Mouse (Mus musculus) spleen, postnatal 36 days (tissue): ENCODE measurements around the gene Relb.

Experiments
- DNase-seq, 2 experiments: peaks; one replicate each; pipeline ENCODE4 v3.0.0; 2022; ENCODE audit warnings: low spot score in 2 of 2, mixed read lengths in 1 of 2

Gene Relb

DNA sequence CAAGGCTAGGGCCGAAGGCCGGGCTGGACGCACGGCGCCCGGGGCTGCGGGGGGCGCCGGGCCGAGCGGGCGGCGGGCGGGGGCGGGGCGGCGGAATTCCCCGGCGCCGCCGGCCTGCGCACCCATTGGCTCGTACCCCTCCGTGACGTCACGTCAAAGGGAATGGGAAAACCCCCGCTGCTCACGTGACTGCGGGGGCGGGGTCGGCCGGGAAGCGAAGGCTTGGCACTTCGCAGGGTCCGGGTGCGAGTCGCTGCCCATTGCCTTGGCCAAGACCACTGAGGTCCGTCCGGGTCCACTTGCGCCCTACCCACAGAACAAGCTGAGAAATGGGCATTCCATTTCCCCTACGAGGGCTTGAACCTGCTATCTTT, at the start of gene Relb:
TSS of gene Relb (minus strand) at position 78 of the 374 bp plus-strand sequence.
- DNase-seq, result peak; percentile 90 to 94

- DNase-seq, result no peak
Measured at GRCm38 (mm10) chr7:19678901-19679300, 49.7 kb upstream of the Relb start.

DNA sequence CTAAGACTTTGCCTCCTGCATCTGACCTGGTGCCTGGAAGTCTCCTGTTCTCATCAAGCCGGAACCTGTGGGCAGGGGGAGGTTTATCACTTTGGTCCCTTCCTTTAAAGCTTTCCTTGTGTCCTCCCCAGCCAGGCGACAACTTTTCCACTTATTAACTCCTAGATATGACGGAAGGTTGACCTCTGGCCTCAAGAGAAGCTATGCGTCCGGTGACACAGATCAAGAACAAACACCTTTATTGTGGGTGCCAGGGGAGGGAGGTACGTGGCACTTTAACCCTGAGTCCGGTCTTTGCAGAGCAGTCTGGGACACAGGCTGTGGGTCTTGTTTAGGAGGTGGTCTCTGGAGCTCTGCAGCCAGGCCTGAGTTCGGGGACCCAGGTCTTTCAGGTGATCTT, 48.6 kb upstream of the Relb start, which contains the start of gene Apoc2:
TSS of gene Apoc2 (minus strand) at position 70 of the 400 bp plus-strand sequence.
- DNase-seq, result no peak

DNA sequence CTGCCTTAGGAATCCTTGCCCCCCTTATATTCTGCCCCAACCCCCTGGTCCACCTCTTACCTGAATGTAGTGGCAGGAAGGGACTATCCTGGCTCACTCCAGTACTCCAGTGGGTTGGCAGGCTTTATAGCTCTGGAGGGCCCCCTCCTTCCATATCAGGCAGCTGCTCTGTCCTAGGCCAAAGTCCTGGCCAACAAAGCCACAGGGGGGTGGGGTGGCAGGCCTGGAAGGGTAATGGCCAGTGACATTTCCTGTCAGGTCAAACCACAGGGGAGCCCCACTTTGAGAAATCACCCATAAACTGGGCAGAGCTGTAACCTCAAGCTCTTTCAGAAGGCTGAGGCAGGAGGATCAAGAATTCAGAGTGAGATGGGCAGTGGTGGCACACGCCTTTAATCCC, 47.4 kb upstream of the Relb start:
- DNase-seq, result no peak

DNA sequence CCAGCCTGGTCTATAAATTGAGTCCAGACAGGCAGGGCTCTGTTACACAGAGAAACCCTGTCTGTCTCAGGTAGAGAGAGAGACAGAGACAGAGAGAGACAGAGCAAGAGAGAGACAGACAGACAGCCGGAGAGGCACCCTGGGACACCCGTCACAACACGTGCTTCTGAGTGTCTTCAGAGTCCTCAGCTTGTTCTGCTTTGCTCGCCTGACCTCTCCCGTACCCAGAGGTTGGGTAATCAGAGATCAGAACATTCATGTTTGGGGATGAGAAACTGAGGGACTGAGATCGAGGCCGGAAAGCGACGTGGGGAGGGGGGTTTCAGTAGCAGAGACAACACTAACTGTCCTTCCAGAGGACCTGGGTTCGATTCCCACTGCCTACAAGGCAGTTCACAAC, 46.6 kb upstream of the Relb start:
- no peak for DNase-seq

- DNase-seq, result no peak
Measured at GRCm38 (mm10) chr7:19673083-19673699, 44.0 kb upstream of the Relb start.

DNA sequence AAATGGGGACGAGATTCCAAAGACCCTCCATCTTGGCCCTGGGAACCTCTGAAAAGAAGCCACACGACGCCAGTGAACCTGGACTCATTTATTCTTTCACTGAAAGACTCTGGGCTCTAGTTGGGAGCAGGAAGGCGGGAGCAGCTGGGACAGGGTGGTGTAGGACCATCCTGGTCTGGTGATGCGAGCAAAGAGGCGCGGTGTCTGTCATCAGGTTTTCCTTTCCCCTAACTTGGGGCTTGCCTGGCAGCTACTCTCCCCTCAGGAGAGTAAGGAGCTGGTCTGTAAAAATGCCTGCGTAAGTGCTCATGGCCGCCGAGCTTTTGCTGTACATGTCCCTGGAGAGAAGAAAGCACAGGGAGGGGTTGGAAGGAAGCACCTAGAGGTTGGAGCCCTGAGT, 42.3 kb upstream of the Relb start:
- DNase-seq, result no peak

GRCm38 (mm10) chr7:19668947-19669721, 39.9 kb upstream of the Relb start:
- peak; percentile 90 to 93 for DNase-seq

GRCm38 (mm10) chr7:19667434-19667833, 38.2 kb upstream of the Relb start:
- peak; percentile 50 to 66 for DNase-seq

DNA sequence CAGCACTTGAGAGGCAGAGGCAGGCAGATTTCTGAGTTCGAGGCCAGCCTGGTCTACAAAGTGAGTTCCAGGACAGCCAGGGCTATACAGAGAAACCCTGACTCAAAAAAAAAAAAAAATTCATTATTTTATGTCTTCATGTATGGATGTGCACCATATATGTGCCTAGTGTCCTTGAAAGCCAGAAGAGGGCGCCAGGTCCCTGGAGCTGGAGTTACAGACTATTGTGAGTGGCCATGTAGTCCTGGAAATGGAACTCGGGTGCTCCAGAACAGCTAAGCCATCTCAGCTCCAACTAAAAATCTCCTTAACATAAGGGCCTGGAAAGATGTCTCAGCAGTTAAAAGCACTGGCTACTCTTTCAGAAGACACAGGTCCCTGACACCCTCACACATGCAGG, 37.5 kb upstream of the Relb start:
- DNase-seq, result no peak

GRCm38 (mm10) chr7:19664955-19665841, 36.0 kb upstream of the Relb start, which contains the start of gene Clptm1:
Gene Clptm1, minus strand, starts transcription at chr7:19665033.
- peak; percentile 95 to 97 for DNase-seq

DNA sequence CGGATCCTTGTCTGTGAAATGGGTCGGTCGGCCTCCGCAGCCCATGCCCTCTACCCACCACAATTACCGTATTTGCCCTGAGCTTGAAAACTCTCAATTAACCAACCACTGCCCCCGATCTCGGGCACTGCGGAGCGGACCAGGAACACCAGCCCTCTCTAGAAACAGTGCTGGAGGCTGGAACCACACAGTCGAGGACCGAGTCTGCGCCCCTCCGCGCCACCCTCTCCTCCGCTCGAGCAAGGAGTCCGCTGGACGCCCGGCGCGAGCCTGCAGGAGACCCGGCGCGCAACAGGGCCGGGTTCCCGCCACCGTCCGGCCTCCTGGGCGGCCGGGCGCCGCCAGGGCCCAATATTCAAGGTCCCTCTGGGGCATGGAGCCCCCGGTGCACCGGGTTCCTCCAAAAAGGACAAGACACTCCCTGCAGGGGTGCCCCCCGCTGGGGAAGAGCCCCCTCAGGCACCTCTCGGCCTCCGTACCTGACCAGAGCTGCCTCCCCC, 35.3 kb upstream of the Relb start:
- no peak for DNase-seq

DNA sequence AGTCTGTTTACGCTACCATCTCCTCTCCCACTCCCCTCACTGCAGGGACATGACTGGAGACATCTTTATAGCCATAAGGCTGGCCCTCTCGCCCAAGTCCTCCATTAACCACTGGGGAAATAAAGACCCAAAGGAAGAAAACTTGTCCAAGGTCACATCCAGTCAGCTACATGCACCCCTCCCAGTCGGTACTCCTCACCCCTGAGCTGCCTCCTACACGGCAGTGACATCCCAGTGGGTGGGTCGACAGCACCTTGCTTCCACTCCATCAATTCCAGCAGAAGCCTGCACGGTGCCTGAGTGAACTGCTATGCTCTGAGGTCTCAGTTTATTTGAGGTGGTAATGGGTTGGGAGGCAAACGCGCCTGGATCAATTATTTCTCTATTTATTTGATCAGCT, 34.7 kb upstream of the Relb start:
- no peak for DNase-seq

GRCm38 (mm10) chr7:19652614-19653013, 23.4 kb upstream of the Relb start:
- no peak for DNase-seq

- DNase-seq, result no peak
Measured at GRCm38 (mm10) chr7:19651063-19651786, 22.0 kb upstream of the Relb start.

DNA sequence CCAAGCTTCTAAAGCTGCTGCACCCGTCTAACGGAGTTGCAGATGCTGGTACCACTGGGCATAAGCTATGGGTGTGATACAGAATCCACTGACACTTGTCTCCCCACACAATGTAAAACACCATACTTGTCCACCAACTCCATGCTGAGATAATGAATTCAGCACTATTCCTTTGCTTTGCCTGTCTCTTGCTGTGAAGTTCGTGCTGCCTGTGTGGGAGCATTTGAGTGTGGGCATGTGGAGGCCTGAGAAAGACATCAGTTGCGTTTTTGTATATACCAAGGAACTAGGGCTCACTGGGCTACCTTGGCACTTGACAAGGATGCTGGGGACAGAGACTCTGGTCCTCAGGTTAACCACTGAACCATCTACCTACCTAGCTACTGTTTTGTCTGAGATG, 12.0 kb upstream of the Relb start:
- DNase-seq, result no peak

DNA sequence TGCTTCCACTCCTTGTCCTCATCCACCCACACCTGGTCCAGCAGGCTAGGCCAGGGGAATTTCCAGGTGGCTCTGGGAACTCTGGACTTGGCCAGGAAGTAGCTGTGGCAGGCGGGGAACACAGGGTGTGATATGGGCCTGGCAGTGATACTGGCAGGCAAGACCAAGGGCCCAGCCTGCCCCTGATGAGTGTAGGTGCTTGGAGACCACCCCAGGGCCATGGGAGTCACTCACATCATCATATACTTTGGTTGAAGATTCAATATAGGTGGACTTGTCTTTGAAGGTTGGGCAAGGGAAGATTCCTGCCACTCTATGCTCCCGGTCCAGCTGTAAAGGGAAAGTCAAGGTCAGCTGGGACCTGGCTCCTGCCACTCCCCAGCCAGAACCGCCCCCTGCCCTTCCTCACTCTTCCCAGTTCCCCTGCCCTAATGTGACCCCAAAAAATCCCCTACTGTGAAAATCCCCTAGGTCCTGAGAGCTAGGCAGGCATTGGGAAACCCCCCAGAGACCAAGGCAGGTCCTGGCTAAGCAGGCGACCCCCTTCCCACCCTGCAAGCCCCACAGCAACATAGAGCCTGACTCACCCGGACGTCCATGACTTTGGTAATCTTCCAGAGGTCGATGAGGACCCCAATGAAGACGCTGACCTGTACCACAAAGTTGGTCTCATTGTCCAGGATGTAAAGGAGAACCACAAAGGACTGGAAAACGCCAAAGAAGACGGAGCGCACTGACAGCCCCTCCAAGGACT, 6.0 kb upstream of the Relb start:
- DNase-seq, result no peak

GRCm38 (mm10) chr7:19634591-19634990, 5.4 kb upstream of the Relb start:
- DNase-seq, result no peak

DNA sequence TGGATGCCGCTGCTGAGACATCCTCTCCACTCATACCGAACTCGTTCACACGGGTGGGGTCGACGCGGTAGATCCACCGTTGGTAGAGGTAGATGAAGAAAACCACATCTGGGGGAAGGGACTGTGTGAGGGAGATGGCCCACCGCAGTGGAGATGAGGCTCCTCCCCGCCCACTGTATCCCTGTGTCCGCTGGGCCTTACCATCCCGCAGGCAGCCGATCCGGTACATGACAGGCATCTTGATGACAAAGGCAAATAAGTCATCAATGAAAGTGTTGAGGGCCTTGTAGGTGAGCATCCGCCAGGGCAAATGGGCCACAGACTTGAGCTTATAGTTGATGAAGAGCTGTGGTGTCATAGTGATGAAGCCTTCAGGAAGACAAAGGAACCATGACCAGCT, 4.6 kb upstream of the Relb start:
- DNase-seq, result no peak

DNA sequence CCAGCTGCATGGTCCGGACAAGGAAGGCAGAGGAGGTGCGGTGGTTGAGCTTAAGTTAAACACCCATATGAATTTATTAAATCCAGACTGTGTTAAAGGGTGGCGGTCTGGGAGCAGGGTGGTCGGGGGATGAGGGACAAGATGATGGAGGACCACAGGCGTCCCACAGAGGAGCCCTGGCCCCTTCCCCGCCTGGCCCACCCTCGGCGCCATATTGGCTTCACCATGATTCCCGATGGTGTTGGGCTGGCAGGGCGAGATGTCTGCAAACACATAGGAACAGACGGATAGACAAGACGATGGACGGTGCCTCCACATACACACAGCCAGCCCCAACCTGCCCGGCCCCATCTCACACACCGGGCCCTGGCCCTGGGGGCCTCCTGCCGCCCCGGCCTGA, 4.0 kb upstream of the Relb start:
- DNase-seq, result no peak

DNA sequence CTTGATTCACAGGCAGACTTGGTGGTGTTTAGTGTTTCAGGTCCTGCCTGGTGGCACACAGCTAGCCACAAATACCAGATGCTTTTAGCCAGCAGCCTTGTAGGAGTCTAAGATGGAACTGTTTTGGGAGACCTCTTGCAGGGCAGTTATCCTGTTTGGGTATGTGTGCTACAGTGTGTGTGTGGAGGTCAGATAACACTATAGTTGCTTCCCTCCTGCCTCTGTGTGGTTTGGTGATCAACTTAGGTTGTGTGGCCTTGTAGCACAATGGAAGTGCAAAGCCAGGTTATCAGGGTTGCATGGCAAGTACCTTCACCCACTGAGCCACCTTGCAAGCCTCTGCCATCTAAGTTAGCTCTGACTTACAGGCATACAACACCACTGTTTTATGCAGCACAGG, 3.5 kb upstream of the Relb start:
- no peak for DNase-seq
